Mouse (Mus musculus) fibroblast of lung, adult 2 months (primary cell): ENCODE data around the gene 4922502D21Rik.
A peak's percentile ranks its signal among the peaks of the same experiment; 100 is the strongest.
"Not testable (repeated sequence)": the region's sequence is repeated elsewhere in the genome, so short reads cannot be mapped to it uniquely, and the experiment has no call there.

Experiments used
- DNase-seq: peaks from one replicate; pipeline ENCODE4 v3.0.0-alpha.2; 2011; ENCODE audit warnings: low read depth

The 4922502D21Rik gene

DNA sequence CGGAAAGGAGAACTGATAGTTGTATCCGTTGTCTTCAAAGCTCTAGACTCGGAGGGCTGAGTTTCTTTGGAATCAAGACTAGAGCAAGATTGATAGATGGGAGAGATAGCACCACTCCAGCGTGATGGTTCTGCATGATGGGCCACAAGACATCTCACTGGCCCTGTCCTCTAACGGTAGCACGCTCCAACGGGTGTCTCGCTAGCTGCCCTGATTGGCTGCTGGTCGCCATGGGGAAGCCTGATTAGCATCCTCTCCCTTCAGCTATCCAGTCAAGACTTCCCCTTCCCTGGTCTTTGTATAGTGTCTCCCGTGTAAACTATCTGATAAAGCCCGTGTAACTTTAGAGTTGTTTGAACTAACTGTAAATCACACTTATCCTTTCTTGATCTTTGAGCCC, at the start of gene 4922502D21Rik:
4922502D21Rik (minus strand) TSS at position 187 of the 400 bp plus-strand sequence.
- DNase-seq = no peak

DNA sequence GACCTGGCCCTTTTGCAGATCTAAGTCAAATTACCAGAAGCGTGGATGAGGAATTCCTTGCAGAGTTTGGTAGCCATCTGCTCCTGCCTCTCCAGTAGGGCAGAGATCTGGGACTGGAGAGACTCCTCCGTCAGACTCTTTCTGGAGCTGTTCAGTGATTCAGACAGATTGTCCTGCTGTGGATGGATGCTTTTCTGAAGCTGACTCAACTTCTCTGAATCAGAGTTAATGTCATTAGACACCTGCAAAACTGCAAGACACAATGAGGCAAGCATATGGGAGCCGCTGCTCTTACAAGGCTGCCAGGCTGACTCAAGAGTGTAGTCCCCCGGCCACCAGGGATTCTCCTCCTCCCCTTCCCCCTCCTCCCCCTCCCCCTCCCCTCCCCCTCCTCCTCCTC, 48.9 kb upstream of the 4922502D21Rik start:
- no peak for DNase-seq

DNA sequence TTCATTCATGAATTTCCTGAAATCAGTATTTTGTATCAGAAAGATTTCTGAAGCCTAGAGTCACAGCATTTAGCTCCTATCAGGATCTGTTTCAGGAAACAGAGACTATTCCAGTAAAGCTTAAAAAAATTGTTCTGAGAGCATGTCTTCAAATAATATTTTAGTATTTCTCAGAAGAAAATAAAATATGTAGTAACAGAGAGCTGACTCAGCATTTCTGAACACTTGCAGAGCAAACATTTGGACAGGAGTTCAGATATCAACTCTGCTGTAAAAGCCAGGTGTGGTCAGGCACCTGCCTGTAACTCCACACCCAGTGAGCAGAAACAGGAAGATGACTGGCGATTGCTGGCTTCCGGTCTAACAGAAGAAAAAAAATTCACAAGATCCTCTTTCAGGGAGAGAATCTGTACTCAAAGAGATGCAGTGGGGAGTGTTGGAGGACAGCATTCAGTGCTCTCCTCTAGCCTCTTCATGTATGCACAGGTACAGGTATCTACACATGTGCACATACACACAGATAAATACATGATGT, 43.4 kb upstream of the 4922502D21Rik start:
- DNase-seq = no peak

- DNase-seq = no peak
Measured at GRCm38 (mm10) chr6:129369374-129370132, 38.0 kb upstream of the 4922502D21Rik start.

GRCm38 (mm10) chr6:129365959-129366359, 34.4 kb upstream of the 4922502D21Rik start:
- peak; percentile 19 for DNase-seq

DNA sequence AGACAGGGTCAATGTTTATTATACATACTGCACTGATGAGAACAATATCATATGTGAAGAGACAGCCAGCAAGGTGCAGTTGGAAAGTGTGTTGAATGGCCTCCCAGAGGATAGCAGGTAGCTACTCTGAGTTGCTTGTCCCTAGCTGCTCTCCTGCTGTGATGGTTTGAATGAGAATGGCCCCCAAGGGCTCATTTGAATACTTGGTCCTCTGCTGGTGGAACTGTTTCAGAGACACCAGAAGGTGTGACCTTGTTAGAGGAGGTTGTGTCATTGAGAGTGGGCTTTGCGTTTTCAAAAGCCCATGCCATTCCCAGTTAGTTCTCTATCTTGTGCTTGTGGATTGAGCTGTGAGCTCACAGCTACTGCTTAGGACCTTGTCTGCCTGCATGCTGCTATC, 32.3 kb upstream of the 4922502D21Rik start:
- no peak for DNase-seq

DNA sequence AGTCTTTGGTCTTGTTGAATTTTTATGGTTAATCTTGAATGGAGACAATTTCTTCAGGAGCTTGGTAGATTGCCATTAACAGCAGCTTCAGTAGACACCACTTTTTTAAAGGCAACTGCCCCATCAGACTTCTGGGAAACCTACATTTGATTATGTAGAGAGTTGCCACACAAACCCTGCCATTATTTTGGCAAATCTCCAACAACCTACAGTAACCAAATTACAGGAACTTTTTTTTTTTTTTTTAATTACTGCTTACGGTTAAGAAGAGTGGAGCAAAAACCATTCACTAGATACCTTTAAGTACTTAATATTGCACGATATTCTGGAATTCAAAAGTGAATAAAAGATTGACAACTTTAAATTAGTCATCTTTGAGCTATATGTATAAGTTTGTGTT, 27.9 kb upstream of the 4922502D21Rik start:
- DNase-seq = no peak

GRCm38 (mm10) chr6:129356430-129356829, 24.8 kb upstream of the 4922502D21Rik start:
- no peak for DNase-seq

DNA sequence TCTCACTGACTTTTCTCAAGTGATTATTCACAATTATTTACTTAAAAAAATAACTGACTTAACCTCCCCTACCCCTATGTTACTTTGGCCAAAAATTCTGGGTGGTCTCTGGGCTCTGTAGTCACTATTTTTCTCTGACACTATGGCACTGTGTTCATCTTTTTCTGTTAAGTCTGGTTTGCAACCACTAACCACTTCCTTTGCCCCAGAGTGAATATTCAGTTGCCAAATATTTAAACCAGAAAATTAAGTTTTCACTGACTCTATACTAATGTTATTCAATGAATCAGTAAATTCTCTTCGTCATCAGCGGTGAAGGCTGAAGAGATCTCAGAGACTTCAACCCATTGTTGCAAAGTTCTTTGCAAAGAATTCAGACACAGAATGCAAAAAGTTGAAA, 24.2 kb upstream of the 4922502D21Rik start:
- DNase-seq = no peak

DNA sequence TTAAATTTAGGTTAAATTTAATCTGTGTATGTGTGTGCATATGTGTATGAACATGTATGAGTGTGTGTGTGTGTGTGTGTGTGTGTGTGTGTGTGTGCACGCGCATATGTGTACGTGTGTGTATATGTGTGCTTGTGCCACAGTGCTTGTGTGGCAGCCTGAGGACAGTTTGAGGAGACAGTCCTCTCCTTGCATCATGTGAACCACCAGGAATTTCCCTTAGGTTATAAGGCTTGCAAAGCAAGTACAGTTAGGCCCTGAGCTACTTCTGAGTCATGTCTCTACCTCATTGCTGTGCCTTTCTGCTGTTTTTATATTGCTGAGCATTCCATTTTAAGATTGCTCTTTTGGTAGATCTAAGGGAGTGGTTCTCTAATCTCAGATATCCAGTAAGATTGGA, 19.5 kb upstream of the 4922502D21Rik start:
- no peak for DNase-seq

DNA sequence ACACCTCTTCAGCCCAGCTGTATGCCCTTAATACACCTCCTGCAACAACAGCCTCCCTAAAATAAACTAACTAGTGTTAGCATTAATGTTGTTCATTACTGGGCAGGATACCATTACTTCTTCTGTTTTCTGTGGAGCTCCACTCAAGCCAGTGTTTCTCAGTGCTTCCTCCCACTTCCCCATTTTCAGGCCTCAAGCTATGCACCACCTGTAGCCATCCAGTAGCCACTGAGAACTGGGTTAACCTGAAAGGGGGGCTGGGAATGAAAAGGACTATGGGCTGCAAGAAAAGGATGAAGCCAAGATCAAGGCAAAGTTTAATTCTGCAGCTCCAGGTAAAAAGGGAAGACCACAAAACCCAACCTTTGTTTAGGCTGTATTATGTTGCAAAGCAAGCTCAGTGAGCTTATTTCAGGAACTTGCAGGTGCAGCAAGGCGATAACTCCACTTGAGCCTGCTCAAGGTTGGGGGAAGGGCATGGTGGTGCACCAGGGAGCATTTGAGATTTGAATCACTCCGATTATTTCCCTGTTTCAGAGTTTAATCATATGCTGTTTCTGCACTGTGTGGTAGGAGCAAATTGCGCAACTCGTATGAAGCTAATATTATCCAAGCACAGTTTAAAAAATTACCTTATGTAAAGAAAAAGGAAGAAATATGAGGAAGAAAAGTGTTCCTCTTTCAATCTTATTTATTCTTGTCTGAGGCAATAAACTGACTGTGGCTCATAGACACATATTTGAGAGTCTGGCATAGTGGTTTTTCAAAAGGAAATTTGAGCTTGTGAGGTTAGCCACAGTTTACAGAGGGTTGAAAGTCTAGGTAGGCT, 18.1 kb upstream of the 4922502D21Rik start:
- DNase-seq = no peak

- no peak for DNase-seq
Measured at GRCm38 (mm10) chr6:129344408-129344807, 12.8 kb upstream of the 4922502D21Rik start.

- not testable (repeated sequence) for DNase-seq
Measured at GRCm38 (mm10) chr6:129342391-129342790, 10.8 kb upstream of the 4922502D21Rik start, which contains the start of gene Clec12a. TSS of gene Clec12a (plus strand) at chr6:129342691.

DNA sequence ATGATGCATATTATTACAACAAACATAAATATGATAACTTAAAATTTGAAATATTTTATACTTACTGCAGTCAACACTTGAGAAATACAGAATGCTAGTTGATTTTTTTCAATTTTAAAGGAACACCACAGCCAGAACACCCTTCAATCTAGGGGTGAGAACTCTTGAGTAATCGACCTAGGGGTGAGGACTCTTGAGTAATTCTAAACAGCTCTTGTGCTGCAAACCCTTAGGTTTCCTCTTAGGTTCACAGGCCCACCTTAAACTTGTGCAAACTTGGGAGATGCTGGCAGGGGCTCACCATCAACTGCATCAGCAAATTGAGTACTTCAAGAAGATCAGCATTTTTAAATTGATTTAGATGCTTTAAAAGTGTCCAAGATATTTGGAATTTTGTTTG, 6.2 kb upstream of the 4922502D21Rik start:
- no peak for DNase-seq

DNA sequence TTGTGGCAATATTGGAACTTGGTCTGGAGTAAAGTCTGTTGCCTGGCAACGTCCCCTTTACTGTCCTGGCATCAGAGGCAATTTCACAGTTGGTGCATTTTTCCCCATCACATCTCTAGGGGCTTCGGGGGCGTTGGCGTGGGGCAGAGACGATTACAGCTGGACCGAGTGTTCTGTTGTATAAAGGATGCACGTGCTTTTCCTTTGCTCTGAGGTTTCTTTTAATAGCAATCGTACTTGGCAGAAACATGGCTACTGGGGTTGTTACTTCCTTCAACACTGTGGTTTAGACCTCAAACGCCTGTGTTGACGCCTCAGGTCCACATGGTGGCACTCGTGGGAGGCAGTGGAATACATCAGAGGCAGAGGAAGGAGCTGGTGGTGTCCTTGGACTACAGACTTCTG, 2.1 kb upstream of the 4922502D21Rik start:
- peak; percentile 2 for DNase-seq

DNA sequence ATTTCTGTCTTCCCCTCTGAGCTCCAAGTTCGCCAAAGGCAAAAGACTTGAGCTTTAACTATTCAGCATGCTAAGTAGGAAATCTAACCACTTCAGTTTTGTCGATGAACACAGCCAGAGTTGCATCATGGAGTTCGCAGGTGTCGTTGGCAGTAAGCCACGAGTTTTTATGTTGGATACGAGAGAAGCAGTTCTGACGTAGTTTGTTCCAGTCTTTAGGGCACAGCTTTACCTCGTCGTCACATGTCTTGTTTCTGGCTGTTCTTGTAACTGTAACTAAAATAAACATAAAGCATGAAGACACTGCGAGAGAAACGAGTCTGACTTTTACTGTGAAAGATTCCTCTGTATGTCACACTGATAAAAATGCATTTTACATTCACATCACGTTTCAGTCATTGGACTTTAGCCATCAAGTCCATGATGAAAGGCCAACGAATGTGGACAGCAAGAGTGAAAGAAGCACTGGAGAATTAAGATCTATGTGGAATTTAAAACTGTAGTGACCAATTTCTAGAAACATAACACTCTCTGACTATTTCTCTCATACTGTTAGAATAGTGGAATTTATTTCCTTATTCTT, 4.9 kb downstream of the 4922502D21Rik start:
- DNase-seq = no peak

DNA sequence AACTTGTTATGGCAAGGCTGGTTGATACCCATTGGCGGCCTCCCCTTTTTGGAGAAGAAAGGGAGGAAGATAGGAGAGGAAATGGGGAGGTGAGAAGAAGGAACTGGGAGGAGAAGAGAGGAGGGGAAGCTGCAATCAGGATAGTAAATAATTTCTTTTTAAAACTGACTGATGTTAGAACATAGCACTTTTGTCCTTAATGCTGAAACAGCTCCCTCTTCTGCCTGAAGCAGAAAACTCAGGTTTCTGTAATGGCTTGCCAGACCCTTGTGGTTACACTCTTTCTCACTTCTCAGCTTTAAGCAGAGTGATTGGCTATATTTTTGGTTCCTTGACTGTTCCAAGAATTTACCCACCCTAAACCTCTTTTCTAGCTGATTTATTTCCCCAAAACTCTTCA, 5.6 kb downstream of the 4922502D21Rik start:
- no peak for DNase-seq

GRCm38 (mm10) chr6:129319331-129319730, 12.3 kb downstream of the 4922502D21Rik start:
- DNase-seq = no peak

- DNase-seq = no peak
Measured at GRCm38 (mm10) chr6:129318395-129318794, 13.2 kb downstream of the 4922502D21Rik start.

GRCm38 (mm10) chr6:129316463-129316862, 15.1 kb downstream of the 4922502D21Rik start:
- DNase-seq = no peak

- DNase-seq = no peak
Measured at GRCm38 (mm10) chr6:129315698-129316097, 15.9 kb downstream of the 4922502D21Rik start.

DNA sequence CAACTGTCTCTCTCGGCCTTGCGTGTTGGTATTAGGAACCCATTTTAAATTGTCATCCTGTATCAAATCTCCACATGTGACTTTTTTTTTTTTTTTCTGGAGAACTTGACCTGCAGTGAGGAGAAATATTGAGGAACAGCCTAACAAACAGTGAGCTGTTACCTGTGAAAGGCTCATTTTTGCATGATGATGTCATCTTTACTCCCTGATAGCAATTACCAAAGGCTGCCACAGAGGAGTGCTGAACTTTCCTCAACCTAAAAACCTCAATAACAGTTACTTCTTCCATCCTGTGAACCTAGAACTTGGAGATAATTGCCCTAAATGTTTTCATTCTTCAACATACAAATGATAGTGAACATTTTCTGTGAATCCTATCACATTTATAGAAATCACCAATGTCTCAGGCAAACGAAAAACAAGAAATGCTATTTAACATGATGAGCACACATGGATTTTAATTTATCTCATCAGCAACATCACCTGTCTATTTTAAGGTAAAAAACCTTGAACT, 16.9 kb downstream of the 4922502D21Rik start:
- DNase-seq = no peak
